Mouse (Mus musculus): ENCODE measurements at regions not wholly inside any gene's neighbourhood (a gene's known extent, or its start where the extent isn't known, plus 50 kb on each side); places are given as distances from the start of the nearest gene placed in this dataset.

GRCm38 (mm10) chr3:41359458-41359857 is 196.1 kb upstream of the Jade1 start:
- TF ChIP-seq CTCF (IDR thresholded peaks at IDR 0.05) = no peak
- Histone ChIP-seq H3K27me3 (ENCODE audit: insufficient read depth, low read length) (no peaks in the 10 kb centered on the region), H3K4me3 (ENCODE audit: low read depth, low read length) (no peak overlapping the region), H3K9me3 (ENCODE audit: low read length) (no peaks in the 10 kb centered on the region), H3K27ac (ENCODE audit: low read depth, low read length) (no peak overlapping the region), H3K4me2 (ENCODE audit: low read depth, low read length, poor library complexity, severe bottlenecking) (no peak overlapping the region), H3K36me3 (ENCODE audit: insufficient read depth, low read length) (no peaks in the 10 kb centered on the region), H3K9ac (replicated peaks; ENCODE audit: low read length, poor library complexity, severe bottlenecking) (no peak overlapping the region), H3K4me1 (ENCODE audit: insufficient read depth, low read length) (no peaks in the 10 kb centered on the region)
- ATAC-seq (ENCODE audit: low FRiP score) = no peak
- DNase-seq (ENCODE audit: low spot score) = no peak
- 76% methylated on average over 4 of the region's 4 CpGs for WGBS

GRCm38 (mm10) chr3:41353021-41353420 is 202.5 kb upstream of the Jade1 start:
- DNase-seq (ENCODE audit: low spot score) = no peak
- no peak overlapping the region for H3K9ac ChIP-seq (replicated peaks; ENCODE audit: low read length, poor library complexity, severe bottlenecking)
- no peaks in the 10 kb centered on the region for H3K27me3 ChIP-seq (ENCODE audit: insufficient read depth, low read length)
- ATAC-seq (ENCODE audit: low FRiP score) = no peak
- H3K4me2 ChIP-seq (ENCODE audit: low read depth, low read length, poor library complexity, severe bottlenecking) = no peak overlapping the region
- 26% methylated on average over 2 of the region's 2 CpGs for WGBS
- no peak overlapping the region for H3K27ac ChIP-seq (ENCODE audit: low read depth, low read length)
- no peak for TF ChIP-seq CTCF (IDR thresholded peaks at IDR 0.05)
- H3K4me1 ChIP-seq (ENCODE audit: insufficient read depth, low read length) = no peaks in the 10 kb centered on the region
- no peak overlapping the region for H3K4me3 ChIP-seq (ENCODE audit: low read depth, low read length)
- no peaks in the 10 kb centered on the region for H3K9me3 ChIP-seq (ENCODE audit: low read length)
- H3K36me3 ChIP-seq (ENCODE audit: insufficient read depth, low read length) = no peaks in the 10 kb centered on the region

- Histone ChIP-seq H3K4me3 (ENCODE audit: low read depth, low read length) (no peak overlapping the region), H3K27ac (ENCODE audit: low read depth, low read length) (no peak overlapping the region), H3K4me1 (ENCODE audit: insufficient read depth, low read length) (no peaks in the 10 kb centered on the region), H3K9ac (replicated peaks; ENCODE audit: low read length, poor library complexity, severe bottlenecking) (no peak overlapping the region), H3K27me3 (ENCODE audit: insufficient read depth, low read length) (no peaks in the 10 kb centered on the region), H3K36me3 (ENCODE audit: insufficient read depth, low read length) (no peaks in the 10 kb centered on the region), H3K4me2 (ENCODE audit: low read depth, low read length, poor library complexity, severe bottlenecking) (no peak overlapping the region), H3K9me3 (ENCODE audit: low read length) (no peaks in the 10 kb centered on the region)
- TF ChIP-seq CTCF (IDR thresholded peaks at IDR 0.05) = no peak
- no peak for ATAC-seq (ENCODE audit: low FRiP score)
- no peak for DNase-seq (ENCODE audit: low spot score)
- WGBS = 81% methylated on average over 4 of the region's 4 CpGs
These were observed 203.7 kb upstream of the Jade1 start for GRCm38 (mm10) chr3:41351786-41352185.

DNA sequence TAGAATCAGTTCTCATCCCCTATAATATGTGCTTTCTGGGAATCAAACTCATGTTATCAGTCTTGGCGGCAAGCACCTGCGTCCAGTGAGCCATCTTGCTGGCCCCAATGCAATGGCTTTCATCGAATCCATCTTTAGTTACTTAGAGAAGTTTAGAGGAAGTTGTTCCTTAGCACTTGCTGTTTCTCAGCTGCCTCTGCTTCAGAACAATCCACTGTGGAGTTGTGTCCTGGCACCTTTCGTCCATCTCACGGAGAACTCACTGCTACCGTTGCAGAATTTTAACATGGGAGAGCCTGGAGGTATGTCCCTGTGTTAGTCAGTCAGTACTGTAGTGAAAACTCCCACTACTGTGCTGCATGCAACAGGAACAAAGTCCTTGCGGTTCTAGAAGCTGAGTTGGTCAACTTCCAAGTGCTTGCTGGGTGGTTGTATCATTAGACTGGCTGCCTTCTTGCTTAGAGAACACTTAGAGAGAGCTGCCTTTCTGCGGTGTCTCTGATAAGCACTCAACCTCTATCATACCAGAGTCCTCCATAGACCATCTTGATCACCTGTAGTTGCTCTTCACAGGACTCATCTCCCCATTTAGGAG is 204.3 kb upstream of the Jade1 start:
- WGBS = 95% methylated on average over 8 of the region's 8 CpGs
- no peaks in the 10 kb centered on the region for H3K4me1 ChIP-seq (ENCODE audit: insufficient read depth, low read length)
- ATAC-seq (ENCODE audit: low FRiP score) (no peak), DNase-seq (ENCODE audit: low spot score) (no peak)
- no peak for TF ChIP-seq CTCF (IDR thresholded peaks at IDR 0.05)
- H3K27ac ChIP-seq (ENCODE audit: low read depth, low read length) = no peak overlapping the region
- no peak overlapping the region for H3K9ac ChIP-seq (replicated peaks; ENCODE audit: low read length, poor library complexity, severe bottlenecking)
- no peak overlapping the region for H3K4me2 ChIP-seq (ENCODE audit: low read depth, low read length, poor library complexity, severe bottlenecking)
- no peak overlapping the region for H3K4me3 ChIP-seq (ENCODE audit: low read depth, low read length)
- no peaks in the 10 kb centered on the region for H3K36me3 ChIP-seq (ENCODE audit: insufficient read depth, low read length)
- H3K9me3 ChIP-seq (ENCODE audit: low read length) = no peaks in the 10 kb centered on the region
- H3K27me3 ChIP-seq (ENCODE audit: insufficient read depth, low read length) = no peaks in the 10 kb centered on the region

- no peaks in the 10 kb centered on the region for H3K9me3 ChIP-seq (ENCODE audit: low read length)
- no peak overlapping the region for H3K4me3 ChIP-seq (ENCODE audit: low read depth, low read length)
- H3K4me1 ChIP-seq (ENCODE audit: insufficient read depth, low read length) = no peaks in the 10 kb centered on the region
- ATAC-seq (ENCODE audit: low FRiP score) = no peak
- no peak for DNase-seq (ENCODE audit: low spot score)
- TF ChIP-seq CTCF (IDR thresholded peaks at IDR 0.05) = no peak
- no peak overlapping the region for H3K27ac ChIP-seq (ENCODE audit: low read depth, low read length)
- no peaks in the 10 kb centered on the region for H3K36me3 ChIP-seq (ENCODE audit: insufficient read depth, low read length)
- H3K27me3 ChIP-seq (ENCODE audit: insufficient read depth, low read length) = no peaks in the 10 kb centered on the region
- WGBS = 81% methylated on average over 3 of the region's 3 CpGs
- H3K4me2 ChIP-seq (ENCODE audit: low read depth, low read length, poor library complexity, severe bottlenecking) = no peak overlapping the region
- no peak overlapping the region for H3K9ac ChIP-seq (replicated peaks; ENCODE audit: low read length, poor library complexity, severe bottlenecking)
These were observed 205.2 kb upstream of the Jade1 start for GRCm38 (mm10) chr3:41350331-41350730.

DNA sequence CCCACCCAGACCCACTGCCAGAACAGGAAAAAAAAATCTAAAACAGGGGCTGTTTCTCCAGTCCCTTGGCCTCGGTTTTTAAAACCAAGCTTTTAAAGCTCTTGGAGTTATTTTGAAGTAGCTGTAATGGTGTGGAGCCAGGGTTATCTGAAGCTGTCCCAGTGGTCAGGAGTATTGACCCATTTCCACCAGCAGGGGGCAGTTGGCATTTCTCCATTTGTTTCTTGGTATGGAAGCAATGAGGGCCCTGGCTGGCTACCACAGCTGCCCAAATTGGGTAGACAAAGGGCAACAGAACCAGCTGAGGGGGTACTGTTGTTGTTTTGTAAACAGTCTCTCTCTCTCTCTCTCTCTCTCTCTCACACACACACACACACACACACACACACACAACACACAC is 206.7 kb upstream of the Jade1 start:
- H3K9me3 ChIP-seq (ENCODE audit: low read length) = no peaks in the 10 kb centered on the region
- no peak for DNase-seq (ENCODE audit: low spot score)
- TF ChIP-seq CTCF (IDR thresholded peaks at IDR 0.05) = peak; percentile 46
- no peak overlapping the region for H3K9ac ChIP-seq (replicated peaks; ENCODE audit: low read length, poor library complexity, severe bottlenecking)
- H3K36me3 ChIP-seq (ENCODE audit: insufficient read depth, low read length) = no peaks in the 10 kb centered on the region
- no peaks in the 10 kb centered on the region for H3K4me1 ChIP-seq (ENCODE audit: insufficient read depth, low read length)
- 68% methylated on average over 1 of the region's 1 CpGs for WGBS
- no peak overlapping the region for H3K27ac ChIP-seq (ENCODE audit: low read depth, low read length)
- no peaks in the 10 kb centered on the region for H3K27me3 ChIP-seq (ENCODE audit: insufficient read depth, low read length)
- H3K4me3 ChIP-seq (ENCODE audit: low read depth, low read length) = no peak overlapping the region
- no peak overlapping the region for H3K4me2 ChIP-seq (ENCODE audit: low read depth, low read length, poor library complexity, severe bottlenecking)
- no peak for ATAC-seq (ENCODE audit: low FRiP score)
